Mouse (Mus musculus) forelimb bud, embryonic 11.5 days (tissue): ENCODE results near the gene Syncrip.

Experiments used
- DNase-seq: peaks from one replicate; pipeline ENCODE4 v3.0.0-alpha.2; 2012; ENCODE audit warnings: low read depth, low spot score

Gene Syncrip

GRCm38 (mm10) chr9:88482230-88482828 lies at the start of gene Syncrip:
Syncrip (minus strand) TSS chr9:88482574.
- DNase-seq = peak; percentile 95

- no peak for DNase-seq
Measured at GRCm38 (mm10) chr9:88529979-88530580, 47.7 kb upstream of the Syncrip start.

- DNase-seq = no peak
Measured at GRCm38 (mm10) chr9:88529571-88529970, 47.2 kb upstream of the Syncrip start.

DNA sequence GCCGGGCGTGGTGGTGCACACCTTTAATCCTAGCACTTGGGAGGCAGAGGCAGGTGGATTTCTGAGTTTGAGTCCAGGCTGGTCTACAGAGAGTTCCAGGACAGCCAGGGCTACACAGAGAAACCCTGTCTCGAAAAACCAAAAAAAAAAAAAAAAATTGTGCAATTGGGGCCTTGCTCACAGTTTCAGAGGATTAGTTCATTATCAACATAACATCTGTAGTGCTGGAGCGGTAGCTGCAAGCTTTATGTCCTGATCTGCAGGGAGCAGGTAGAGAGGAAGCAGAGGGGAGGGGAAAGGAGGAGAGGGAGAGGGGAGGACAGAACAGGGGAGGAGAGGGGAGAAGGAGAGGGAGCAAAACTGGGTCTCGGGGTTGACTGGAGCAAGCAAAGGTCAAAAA lies 46.4 kb upstream of the Syncrip start:
- DNase-seq = no peak

DNA sequence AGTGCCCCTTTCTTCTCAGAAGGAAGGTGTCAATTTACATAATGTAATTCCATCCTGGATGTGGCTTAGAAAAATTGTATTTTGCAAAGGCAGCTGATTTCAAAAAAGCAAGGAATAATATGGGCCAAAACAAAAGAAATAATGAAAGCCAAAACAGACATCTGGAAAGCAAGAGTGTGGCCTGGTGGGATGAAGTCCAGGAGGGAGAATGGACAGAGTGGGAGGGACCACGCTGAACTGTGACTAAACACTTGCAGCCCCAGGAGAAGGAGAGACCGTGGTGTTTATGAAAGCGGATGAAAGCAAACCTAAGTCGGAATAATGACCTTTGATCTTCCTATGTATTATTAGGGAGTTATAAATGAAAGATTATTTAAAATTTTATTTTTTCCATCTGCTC lies 45.6 kb upstream of the Syncrip start:
- DNase-seq = no peak

- DNase-seq = no peak
Measured at GRCm38 (mm10) chr9:88525341-88525740, 43.0 kb upstream of the Syncrip start.

DNA sequence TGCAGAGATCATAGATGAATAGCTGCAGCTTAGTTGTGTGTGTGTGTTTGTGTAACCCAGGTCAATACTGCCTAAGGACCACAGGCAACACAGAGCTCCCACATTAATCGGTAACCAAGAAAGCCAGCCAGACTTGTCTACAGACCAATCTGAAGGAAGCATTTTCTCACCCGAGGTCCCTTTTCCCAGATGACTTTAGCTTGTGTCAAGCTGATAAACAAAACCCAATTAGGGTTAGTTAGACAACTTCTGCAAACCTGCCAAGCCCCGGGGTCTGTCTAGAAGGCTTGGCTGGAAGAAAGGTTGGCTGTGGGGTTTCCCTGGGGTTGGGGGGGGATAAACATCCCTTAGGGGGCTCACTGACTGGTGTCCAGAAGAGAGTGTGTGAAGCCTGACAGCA lies 42.4 kb upstream of the Syncrip start:
- no peak for DNase-seq

- no peak for DNase-seq
Measured at GRCm38 (mm10) chr9:88524367-88524766, 42.0 kb upstream of the Syncrip start.

GRCm38 (mm10) chr9:88523335-88523668 lies 40.9 kb upstream of the Syncrip start:
- no peak for DNase-seq

DNA sequence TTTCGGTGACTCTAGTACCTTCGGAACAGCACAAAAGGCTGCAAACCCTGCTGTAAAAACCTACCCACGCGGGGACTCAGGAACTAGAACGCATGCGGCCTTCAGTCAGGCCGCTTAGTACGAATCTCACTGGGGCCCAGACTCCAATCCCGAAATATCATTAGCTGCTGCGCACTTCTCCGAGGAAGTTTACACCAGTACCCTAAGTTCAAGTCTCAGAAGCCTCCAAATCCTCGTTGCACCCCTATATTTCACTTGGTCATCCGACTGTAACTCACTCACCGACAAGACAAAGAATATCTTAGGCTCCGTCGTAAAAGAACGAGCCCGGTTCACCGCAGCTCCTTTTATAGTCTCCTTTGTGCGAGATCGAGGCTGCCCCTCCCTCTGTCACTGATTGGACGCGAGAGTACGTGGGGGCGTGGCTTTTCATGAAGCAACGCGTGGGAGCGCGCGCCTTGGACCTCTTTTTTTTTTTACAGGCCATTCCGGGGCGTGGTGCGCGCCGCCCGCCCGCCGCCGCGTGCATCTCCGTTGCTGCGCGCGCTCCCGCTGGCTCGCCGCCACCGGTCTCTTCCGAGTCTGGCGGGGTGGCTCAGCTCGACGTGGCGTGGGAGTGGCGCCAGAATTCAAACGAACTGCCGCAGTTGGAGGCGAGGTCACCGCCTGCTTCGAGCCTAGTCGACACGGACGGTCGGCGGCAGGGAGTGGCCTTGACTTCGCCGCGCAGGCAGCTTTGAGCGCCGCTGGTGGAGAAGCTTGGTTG lies 40.4 kb upstream of the Syncrip start:
- DNase-seq = peak; percentile 97

GRCm38 (mm10) chr9:88521961-88522568 lies 39.7 kb upstream of the Syncrip start:
- no peak for DNase-seq

GRCm38 (mm10) chr9:88520849-88521483 lies 38.6 kb upstream of the Syncrip start:
- no peak for DNase-seq

GRCm38 (mm10) chr9:88520122-88520848 lies 37.9 kb upstream of the Syncrip start:
- no peak for DNase-seq

DNA sequence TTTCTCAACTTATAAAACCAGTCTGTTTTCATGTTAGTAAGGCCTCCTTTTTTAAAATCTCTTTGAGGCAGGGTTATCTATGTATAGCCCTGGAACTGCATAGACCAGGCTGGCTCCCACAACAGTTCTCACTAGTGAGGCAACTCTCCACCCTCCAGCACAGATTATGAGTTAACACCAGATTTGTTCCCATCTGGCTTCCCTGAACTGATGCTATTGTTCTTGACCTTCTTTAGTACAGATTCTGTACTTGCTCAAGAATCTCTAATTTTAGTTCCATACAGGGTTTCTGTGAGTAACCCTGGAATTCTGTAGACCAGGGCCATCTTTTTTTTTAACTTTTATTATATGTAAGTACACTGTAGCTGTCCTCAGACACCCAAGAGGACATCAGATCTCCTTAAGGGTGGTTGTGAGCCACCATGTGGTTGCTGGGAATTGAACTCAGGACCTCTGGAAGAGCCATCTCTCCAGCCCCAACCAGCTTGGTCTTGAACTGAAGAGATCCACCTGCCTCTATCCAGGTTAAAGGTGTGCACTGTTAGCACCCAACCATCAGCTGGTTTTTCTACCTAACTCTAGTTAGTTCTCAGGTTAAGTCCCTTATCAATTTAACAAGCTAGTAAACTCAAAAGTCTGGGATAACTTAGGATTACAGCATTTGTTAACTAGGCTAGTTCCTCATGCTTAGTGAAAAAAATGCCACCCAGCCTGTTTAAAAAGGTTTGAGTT lies 37.2 kb upstream of the Syncrip start:
- no peak for DNase-seq

DNA sequence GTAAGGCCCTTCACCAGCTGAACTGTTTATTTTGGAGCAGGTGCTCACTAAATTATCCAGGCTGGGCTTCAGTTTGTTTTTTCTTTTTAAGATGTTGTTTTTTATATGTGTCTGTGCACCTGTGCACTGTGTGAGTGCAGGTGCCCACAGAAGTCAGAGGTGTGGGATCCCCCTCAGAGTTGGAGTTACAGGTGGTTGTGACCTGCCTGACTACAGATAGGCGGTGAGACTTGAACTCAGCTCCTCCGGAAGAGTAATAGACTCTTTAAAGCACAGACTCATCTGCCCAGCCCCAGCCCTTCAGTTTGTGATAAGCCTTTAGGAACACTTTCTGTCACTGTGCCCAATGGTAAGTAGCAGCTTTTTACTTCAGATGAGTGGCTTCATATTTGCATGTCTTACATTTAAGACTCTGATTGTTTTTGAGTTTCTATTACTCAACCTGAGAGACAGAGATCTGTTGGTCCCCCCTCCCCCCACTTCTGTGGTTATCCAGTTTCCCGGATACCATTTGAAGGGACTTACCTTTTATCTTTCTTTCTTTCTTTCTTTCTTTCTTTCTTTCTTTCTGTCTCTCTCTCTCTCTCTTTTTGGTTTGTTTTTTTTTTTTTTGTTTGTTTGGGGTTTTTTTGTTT lies 34.1 kb upstream of the Syncrip start:
- DNase-seq = no peak

- no peak for DNase-seq
Measured at GRCm38 (mm10) chr9:88515546-88515945, 33.2 kb upstream of the Syncrip start.

GRCm38 (mm10) chr9:88501846-88502245 lies 19.5 kb upstream of the Syncrip start:
- no peak for DNase-seq

GRCm38 (mm10) chr9:88500112-88500511 lies 17.7 kb upstream of the Syncrip start:
- DNase-seq = no peak

DNA sequence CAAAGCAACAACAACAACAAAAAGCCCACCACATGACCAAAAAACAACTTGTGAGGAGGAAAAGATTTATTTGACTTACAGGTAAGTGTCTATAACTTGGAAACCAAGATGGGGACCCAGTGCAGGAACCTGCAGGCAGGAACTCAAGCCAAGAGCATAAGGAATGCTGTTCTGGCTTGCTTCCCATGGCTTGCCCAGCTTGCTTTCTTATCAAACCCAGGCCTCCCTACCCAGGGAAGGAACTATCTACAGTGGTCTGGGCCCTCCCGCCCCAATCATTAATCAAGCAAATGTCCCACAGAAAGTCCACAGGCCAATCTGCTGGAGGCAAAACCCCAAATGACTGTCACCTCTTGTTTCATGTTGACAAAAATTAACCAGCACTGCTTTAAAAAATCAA lies 10.1 kb upstream of the Syncrip start:
- DNase-seq = no peak

- no peak for DNase-seq
Measured at GRCm38 (mm10) chr9:88484531-88484930, 2.2 kb upstream of the Syncrip start.
